Mouse (Mus musculus): ENCODE data around the gene Fstl1. TPM values are rescaled to one million over a fixed set of nuclear protein-coding genes. Genes with fewer than 3 reads are reported as not detected.

The Fstl1 gene
- total RNA-seq, 2 experiments from 2014 or later, result 67.0 to 71.9 TPM

DNA sequence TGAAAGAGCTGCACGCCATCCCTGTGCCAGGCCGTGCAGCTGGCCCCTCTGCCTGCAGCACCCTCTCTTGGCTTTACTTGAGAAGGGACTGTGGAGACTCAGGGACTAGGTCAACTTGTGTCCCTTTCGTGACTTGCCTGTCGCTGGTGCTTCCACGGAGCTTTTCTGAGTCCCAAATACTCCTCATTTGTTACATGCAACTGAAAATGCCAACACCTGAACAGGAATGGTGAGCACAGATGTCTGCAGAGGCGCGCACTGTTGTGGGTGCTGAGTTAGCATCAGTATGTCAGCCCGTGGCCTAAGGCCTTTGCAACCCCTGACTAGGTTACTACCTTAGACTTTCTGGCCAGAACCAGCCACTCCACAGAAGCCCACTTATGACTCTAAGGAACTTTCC lies 35.2 kb downstream of the Fstl1 start:
- intact Hi-C loops (cut with DNase I), result loop anchor here (5.0 to 10.0 kb wide), 2 partner anchors 130 to 133 kb away; no protein-coding TSS in a partner anchor
- no peak for DNase-seq (ENCODE audit: extremely low spot score in 1 of 2, low spot score in 2 of 2)

DNA sequence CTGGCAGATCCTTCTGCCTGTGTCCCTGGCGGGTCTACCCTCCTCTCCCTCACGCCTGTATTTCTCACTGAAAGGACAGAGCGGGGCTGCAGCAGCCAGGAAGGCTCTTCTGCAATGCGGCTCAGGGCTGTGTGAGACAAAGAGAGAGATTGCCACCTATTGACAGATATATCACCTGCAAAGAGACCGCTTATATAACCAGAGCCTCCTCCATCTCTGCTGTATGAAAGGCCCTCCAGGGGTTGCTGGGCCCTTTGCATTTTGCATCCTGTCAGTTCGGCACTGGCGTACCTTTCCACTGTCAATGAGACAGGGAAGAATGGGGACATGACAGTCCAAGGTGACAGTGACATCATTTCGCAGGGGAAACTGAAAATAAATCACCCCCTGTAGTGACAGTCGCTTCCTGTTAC lies 35.8 kb downstream of the Fstl1 start:
- intact Hi-C loops (cut with DNase I), result loop anchor here (5.0 to 10.0 kb wide), 2 partner anchors 130 to 132 kb away; no protein-coding TSS in a partner anchor
- peak; percentile 46 to 67 for DNase-seq (ENCODE audit: extremely low spot score in 1 of 2, low spot score in 2 of 2)

DNA sequence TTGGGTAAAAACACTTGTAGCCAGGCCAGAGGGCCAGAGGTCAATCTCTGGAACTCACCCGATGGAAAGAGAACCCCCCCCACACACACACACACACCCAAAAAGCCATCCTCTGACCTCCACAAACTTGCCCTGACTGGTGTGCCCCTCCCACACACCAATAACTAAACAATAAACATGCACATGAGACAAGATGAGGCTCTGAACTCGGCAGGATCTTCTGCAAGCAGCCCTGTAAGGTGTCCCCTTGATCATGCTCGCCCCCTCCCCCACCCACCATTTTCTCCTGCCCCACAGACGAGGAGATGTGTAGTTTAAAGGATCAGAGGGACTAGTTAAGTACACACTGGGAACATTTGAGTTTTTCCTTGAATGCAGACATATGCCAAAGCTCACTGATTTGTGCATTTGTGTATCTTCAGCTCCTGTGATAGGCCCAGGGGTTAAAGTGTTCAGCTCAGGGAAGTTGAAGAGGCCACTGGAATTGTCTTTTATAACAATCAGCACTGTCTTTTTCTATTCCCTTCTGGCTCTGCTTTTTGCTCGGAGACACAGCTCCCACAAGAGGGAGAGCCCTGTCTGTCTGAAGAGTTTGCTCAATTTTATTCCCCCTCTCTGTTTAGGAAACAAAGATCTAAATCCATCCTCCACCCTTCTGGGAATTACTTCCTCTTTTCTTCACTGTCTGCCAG lies 37.2 kb downstream of the Fstl1 start:
- intact Hi-C loops (cut with DNase I), result loop anchor here (5.0 to 10.0 kb wide), 2 partner anchors 131 to 132 kb away; no protein-coding TSS in a partner anchor

DNA sequence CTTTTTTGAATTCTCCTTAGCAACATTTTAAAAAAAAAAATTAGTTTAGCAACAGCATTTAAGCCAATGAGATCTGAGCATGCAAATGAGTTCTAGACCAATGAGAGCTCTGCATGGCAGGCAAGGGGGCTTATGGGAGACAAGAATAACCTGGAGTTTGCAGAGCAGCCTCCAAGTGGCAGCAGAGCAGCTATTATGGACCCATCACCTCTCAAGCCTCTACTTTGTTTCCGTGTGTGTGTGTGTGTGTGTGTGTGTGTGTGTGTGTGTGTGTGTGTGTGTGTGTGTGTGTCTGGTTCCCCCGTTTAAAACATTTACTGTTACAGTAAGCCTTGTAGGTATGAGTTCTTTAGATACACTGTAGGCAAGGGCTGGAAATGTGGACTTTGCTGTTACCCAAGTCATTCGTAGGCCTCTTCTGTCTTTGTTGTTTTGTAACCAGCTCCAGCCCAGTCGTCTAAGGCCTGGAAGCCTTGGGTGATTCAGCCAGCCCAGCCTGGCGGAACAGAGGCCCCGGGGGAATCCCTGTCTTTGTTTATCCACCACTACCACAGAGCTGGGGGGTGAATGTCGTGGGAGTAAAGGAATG lies 37.8 kb downstream of the Fstl1 start:
- intact Hi-C loops (cut with DNase I), result loop anchor here (5.0 to 10.0 kb wide), 2 partner anchors 130 to 132 kb away; no protein-coding TSS in a partner anchor
- peak; percentile 85 to 88 for DNase-seq (ENCODE audit: extremely low spot score in 1 of 2, low spot score in 2 of 2)

More for the DNA sequence above, 37.2 kb downstream of the Fstl1 start:
- DNase-seq (ENCODE audit: extremely low spot score in 1 of 2, low spot score in 2 of 2), result no peak

DNA sequence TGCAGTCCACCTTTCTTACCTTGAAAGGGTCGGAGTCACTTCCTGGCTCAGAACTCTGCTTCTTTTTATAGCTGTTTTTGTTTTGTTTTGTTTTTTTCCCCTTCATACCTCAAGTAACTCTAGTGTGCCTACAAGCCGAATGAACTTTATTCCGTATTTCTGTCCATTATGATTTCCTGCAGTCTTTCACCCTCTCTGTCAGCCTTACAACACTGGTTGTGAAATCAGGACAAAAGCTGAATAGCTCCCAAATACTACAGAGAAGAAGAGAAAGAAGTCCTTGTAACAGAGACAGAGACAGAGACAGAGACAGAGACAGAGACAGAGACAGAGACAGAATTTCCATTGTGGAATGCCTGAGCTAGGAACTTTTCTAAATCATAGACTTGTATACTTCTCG lies 41.3 kb downstream of the Fstl1 start:
- no peak for DNase-seq (ENCODE audit: extremely low spot score in 1 of 2, low spot score in 2 of 2)
- intact Hi-C loops (cut with DNase I), result loop anchor here (10.0 kb wide), 1 partner anchor 127 kb away; no protein-coding TSS in a partner anchor

DNA sequence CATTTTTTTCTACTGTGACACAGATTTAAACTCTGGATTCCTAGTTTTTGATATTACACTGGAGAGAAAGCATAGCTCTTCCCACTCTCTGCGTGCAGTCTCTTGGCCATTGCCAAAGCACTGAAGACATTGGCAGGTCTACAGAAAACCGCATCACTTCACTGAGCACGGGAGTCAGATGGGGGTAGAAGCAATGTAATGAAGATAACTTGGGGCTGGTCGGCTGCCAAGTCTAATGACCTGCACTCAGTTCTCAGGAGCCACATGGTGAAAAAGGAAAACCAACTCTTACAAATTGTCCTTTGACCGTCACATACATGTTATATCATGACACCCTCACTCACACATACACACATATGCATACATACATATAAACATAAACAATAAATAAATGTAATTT lies 47.3 kb downstream of the Fstl1 start:
- intact Hi-C loops (cut with DNase I), result no loop called here
- no peak for DNase-seq (ENCODE audit: extremely low spot score in 1 of 2, low spot score in 2 of 2)

DNA sequence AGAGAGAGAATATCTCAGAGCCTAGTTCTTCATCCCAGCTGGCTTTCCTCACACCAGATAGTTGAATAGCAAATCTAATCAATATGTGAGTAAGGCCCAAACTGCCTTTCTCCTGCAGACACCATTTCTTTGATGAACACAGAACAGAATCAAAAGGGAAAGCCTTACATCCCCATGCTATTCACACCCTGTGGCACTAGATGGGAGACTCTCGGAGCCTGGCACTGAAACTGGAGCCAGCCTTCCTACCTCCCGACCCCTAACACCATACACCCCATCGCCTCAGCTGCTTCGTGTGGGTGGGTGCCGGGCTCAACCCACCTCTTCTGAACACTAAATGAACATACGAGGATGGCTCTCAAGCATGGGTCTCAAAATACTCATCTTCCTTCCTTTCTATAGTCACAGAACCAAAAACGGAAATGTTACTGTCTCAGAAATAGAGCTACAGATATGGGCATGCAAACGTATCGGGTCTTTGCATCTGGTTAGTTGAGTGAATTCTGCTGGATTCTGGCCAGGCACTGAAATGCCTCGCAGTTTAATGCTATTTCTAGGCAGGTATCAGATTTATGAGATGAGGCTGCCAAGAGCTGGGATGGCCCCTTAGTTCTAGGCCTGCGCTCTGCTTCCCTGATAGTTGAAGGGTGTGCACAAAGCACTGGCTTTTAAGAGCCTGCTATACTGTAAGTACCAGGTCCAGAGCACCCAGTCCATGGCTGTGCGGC lies 48.3 kb downstream of the Fstl1 start:
- peak; percentile 53 to 74 for DNase-seq (ENCODE audit: extremely low spot score in 1 of 2, low spot score in 2 of 2)
- intact Hi-C loops (cut with DNase I), result no loop called here

DNA sequence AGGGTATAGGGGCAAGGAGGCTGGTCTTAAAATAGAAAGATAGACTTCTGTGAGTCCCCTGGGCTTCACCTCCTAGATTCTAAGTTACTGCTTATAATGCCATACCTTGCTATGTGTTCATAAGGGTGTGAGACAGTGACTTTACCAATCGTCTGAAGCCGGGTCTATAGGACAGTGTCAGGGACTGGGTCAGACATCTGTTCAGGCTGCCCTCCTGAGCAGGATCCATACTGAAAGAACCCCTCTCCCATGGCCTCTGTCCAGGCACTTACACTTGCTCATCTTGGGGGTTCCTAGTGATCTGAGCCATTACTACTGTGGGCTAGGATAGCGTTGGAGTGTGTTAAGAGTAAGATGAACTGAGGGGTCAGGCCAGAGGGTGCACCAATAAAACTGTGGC lies 49.6 kb downstream of the Fstl1 start:
- intact Hi-C loops (cut with DNase I), result no loop called here
- no peak for DNase-seq (ENCODE audit: extremely low spot score in 1 of 2, low spot score in 2 of 2)

DNA sequence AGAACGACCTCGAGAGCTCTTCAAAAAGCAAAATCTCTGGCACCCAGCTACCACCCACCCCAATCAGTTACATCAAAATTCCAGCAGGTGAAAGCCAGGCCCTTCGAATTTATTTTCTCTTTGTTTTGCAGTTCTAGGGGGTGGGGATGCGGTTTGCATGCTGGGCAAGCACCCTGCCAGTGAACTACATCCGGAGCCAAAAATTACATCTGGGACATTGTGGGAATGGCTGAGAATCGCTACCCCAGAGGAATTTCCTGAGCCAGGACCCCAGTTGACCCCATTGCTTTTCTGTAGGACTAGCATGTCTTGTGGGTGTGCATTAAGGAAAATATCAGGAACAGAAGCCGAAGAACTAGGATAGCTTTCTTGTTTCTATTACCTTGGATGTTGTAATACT lies 54.4 kb downstream of the Fstl1 start:
- DNase-seq (ENCODE audit: extremely low spot score in 1 of 2, low spot score in 2 of 2), result peak in 1 of 2 experiments; percentile 45
- intact Hi-C loops (cut with DNase I), result no loop called here

DNA sequence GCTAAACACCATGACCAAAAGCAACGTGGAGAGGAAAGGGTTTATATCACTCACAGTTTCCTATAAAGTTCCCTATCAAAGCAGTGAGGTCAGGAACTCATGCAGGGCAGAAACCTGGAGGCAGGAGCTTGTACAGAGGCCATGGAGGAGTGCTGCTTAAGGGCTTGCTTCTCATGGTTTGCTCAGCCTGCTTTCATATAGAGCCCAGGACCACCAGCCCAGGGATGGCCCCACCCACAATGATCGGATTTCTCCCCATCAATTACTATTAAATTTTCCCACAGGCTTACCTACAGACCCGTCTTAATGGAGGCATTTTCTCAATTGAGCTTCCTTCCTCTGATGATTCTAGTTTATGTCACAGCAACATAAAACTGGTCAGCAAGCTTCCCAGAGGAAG lies 60.9 kb downstream of the Fstl1 start:
- intact Hi-C loops (cut with DNase I), result no loop called here
- no peak for DNase-seq (ENCODE audit: extremely low spot score in 1 of 2, low spot score in 2 of 2)

DNA sequence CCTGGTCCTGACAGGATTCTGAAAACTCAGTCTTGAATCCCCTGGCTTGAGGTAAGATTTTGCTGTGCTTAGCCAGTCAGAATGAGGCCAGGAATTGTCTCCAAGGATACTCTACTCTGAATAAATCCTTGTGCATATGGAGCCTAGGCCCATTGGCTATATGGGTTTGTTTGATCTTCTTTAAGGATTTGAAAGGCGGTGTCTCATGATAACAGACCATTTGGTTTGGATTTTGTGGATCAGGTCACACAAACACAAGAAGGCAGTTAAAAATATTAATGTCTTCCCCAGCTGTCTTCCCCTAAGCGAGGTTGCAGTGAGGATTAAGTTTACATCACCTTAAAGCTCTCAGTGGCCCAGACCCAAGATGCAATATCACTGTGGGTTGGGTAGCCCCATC lies 65.8 kb downstream of the Fstl1 start:
- DNase-seq (ENCODE audit: extremely low spot score in 1 of 2, low spot score in 2 of 2), result no peak
- intact Hi-C loops (cut with DNase I), result no loop called here

DNA sequence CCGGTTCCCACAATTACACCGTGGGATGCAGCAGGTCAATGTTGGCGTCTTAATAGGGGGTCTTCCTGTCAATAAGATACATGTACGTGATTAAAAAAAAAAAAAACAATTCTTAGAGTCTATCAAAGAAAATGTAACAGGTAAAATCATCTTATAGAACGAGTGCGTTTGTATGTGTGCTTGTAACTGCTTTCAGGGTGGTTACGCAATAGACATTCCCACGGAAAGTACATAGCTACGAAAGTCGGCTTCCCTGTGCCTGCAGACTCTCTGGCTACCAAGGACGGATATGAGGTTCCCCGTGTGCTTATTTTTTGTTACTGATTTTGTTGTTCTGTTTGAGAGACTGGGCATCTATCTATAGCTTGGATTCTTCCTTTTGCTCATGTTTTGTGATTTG lies 67.1 kb downstream of the Fstl1 start:
- intact Hi-C loops (cut with DNase I), result no loop called here
- no peak for DNase-seq (ENCODE audit: extremely low spot score in 1 of 2, low spot score in 2 of 2)

DNA sequence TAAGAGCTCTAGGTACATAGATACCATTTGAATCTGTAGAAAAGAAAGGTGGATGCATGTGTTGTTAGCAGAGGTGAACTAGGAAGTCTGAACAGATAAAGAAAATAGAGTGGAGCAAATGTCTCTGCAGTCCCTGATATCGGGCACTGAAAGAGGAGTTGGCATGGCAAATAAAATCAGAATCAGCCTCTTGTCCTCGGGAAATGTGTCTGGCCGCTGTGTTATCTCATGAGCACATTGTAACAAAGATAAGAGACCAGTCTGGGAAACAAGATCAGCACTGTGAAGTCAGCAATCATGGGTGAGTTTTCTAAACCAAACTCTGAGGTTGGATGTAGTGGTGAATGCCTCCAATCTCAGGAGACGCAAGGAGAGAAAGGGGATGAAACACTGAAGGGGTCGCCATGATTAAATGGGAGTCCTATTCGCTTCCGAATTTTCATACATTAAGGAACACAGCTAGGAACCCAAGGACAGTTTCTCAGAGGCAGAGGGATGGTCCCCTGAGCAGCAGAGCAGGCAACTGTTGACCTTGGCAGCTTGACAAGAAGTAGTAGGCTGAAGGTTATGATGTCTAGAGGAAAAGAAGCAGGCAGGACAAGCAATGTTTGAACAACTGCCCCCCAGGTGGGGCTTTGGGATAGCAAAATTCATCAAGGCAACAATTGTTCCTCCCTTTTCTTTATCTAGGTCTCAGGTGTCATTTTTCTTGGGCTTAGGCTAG lies 68.7 kb downstream of the Fstl1 start:
- intact Hi-C loops (cut with DNase I), result no loop called here
- DNase-seq (ENCODE audit: extremely low spot score in 1 of 2, low spot score in 2 of 2), result no peak

DNA sequence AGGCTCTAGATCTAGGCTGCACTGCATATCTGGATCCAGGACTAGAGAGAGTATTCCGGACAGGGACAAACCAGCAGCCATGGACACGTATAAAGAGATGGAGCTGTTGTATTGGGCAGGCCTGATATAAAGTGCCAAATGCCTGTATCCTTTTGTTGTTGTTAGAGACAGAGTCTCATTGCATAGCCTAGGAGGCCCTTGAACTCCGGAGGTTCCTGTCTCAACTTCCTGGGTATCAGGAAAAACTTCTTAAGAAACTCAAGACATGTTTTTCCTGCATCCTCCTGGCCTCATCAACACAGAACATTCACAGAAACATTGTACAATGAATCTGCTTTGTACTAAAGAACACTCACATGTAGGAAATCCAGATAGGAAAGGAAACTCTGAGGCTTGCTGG lies 70.4 kb downstream of the Fstl1 start:
- intact Hi-C loops (cut with DNase I), result no loop called here
- no peak for DNase-seq (ENCODE audit: extremely low spot score in 1 of 2, low spot score in 2 of 2)

DNA sequence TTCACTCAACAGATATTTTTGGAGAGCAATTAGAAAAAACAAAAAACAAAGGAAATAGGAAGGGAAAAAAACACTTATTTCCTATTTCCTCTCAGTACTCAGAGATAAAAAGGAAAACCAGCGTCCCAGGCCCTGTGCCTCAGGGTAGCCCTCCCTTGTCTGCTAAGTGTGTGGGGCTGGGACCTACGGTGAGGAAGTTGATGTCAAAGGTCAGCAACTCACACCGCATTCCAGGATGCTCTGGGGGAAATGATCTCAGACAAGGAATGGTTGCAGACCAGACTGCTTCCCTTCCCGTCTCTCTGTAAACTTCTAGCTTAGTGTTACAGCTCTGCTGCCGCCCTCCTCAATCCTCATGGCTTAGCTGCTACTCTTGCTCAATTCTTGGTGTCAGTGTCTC lies 74.7 kb downstream of the Fstl1 start:
- intact Hi-C loops (cut with DNase I), result no loop called here
- peak in 1 of 2 experiments; percentile 48 for DNase-seq (ENCODE audit: extremely low spot score in 1 of 2, low spot score in 2 of 2)

DNA sequence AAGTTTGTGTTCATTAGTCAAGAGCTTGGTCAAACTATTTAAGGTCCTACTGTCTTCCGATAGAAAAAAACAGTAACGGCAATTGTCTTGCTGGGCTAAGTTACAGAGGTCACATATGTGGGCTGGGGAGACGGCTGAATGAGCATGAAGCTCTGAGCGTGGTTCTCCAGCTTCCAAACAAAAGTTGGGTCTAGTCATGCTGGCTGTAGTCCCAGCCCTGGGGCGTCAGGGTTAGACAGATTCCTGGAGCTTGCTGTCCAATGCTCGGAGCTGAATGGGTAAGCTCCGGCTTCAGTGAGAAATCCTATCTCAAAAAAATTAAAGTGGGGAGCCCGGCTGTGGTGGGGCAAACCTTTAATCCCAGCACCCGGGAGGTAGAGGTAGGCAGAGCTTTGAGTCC lies 76.6 kb downstream of the Fstl1 start:
- peak in 1 of 2 experiments; percentile 55 for DNase-seq (ENCODE audit: extremely low spot score in 1 of 2, low spot score in 2 of 2)
- intact Hi-C loops (cut with DNase I), result no loop called here

DNA sequence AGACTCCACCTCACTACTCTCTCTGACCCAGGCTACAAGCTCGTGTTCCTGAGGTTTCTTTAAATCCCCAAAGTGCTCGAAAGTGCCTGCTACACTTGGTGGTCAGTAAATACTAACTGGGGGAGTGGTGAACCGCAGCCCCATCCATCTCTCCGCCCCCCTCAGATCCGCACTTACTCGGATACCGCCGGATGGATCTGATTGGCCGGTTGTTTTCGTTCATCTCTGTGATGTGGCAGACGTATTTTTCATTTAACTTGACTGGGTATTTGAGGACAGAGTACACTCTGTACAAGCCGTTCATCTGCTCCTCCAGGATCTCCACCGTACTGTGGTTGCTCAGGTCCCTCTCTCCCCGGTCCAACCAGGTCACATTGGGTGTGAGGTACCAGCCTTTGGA lies 77.4 kb downstream of the Fstl1 start:
- intact Hi-C loops (cut with DNase I), result no loop called here
- no peak for DNase-seq (ENCODE audit: extremely low spot score in 1 of 2, low spot score in 2 of 2)

DNA sequence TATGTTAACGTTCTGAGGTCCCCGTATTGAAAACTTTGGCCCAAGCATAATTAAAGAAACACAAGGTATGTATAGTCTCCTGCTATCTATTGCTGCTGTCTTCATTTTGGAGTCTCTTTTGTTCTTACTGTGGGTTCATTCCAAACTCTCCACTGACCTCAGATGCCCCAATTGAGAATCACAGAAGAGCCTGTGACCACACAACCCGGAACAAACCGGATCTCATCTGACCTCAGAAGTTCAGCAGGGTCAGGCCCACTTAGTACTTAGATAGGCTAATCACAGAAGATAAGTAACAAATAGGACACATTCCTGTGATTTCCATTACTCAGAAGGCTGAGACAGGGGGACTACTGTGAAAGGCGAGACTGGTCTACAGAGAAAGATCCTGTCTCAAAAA lies 77.9 kb downstream of the Fstl1 start:
- no peak for DNase-seq (ENCODE audit: extremely low spot score in 1 of 2, low spot score in 2 of 2)
- intact Hi-C loops (cut with DNase I), result no loop called here

DNA sequence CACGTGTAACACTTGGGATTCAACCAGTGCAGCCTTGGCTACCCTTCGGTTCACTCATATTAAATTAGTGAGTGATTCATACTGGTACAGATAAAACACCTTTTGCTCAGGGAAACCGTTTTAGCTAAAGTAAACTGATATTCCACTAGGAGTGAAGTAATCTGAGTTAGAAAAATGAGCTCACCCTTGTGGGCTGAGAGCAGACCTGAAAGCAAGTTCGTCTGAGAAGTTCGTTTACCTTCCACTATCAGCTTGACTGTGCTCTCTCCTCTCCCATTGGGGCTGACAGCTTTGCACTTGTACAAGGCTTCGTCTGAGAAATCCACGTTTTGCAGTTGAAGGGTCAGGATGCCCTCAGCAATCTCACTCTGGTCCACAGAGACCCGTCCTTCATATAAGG lies 78.9 kb downstream of the Fstl1 start:
- intact Hi-C loops (cut with DNase I), result no loop called here
- DNase-seq (ENCODE audit: extremely low spot score in 1 of 2, low spot score in 2 of 2), result no peak
